Mouse (Mus musculus): ENCODE data around the gene Krt9. TPM values are rescaled to one million over a fixed set of nuclear protein-coding genes. Genes with fewer than 3 reads are reported as not detected.

Gene Krt9
- 0.22 and 0.24 TPM in 2 replicates for polyA plus RNA-seq (2021; fragmentation: Nextera tagmentation)
- long read RNA-seq, experiment 1, result 0 reads
- long read RNA-seq, experiment 2, partial matches to known transcripts, result 1 of 1 reads
- long read RNA-seq, experiment 2, other reads (novel, unspliced or antisense), result 0 of 1 reads

GRCm38 (mm10) chr11:100192992-100193391 lies at the start of gene Krt9:
Krt9 (minus strand) TSS chr11:100193246.

GRCm38 (mm10) chr11:100207498-100207897 lies 14.5 kb upstream of the Krt9 start, which contains the start of gene Krt14:
Krt14 (minus strand) TSS chr11:100207548.

GRCm38 (mm10) chr11:100148615-100149330 lies 44.3 kb downstream of the Krt9 start, which contains the start of gene Krt19:
Krt19 (minus strand) TSS chr11:100148665.

Other genes starting within 250 kb of the Krt9 start
- gene Krtap9-5, start 244.8 kb downstream of the Krt9 start, polyA plus RNA-seq (2021; fragmentation: Nextera tagmentation), result not detected in 2 replicates
- not detected in 2 replicates for gene Krtap29-1, start 214.2 kb downstream of the Krt9 start, polyA plus RNA-seq (2021; fragmentation: Nextera tagmentation)
- not detected in 2 replicates for gene Krtap16-1, start 206.6 kb downstream of the Krt9 start, polyA plus RNA-seq (2021; fragmentation: Nextera tagmentation)
- not detected in 2 replicates for gene Krtap17-1, start 199.3 kb downstream of the Krt9 start, polyA plus RNA-seq (2021; fragmentation: Nextera tagmentation)
- not detected in 2 replicates for gene Krt33a, start 177.0 kb downstream of the Krt9 start, polyA plus RNA-seq (2021; fragmentation: Nextera tagmentation)
- not detected in 2 replicates for gene Krt33b, start 163.4 kb downstream of the Krt9 start, polyA plus RNA-seq (2021; fragmentation: Nextera tagmentation)
- gene Krt34, start 151.7 kb downstream of the Krt9 start, polyA plus RNA-seq (2021; fragmentation: Nextera tagmentation), result not detected in 2 replicates
- gene Krt31, start 142.7 kb downstream of the Krt9 start, polyA plus RNA-seq (2021; fragmentation: Nextera tagmentation), result 0.16 TPM in 1 of 2 replicates, not detected in the other
- not detected in 2 replicates for gene Krt32, start 105.0 kb downstream of the Krt9 start, polyA plus RNA-seq (2021; fragmentation: Nextera tagmentation)
- not detected in 2 replicates for gene Krt35, start 97.0 kb downstream of the Krt9 start, polyA plus RNA-seq (2021; fragmentation: Nextera tagmentation)
- not detected in 2 replicates for gene Krt36, start 87.6 kb downstream of the Krt9 start, polyA plus RNA-seq (2021; fragmentation: Nextera tagmentation)
- gene Krt13, start 71.7 kb downstream of the Krt9 start, polyA plus RNA-seq (2021; fragmentation: Nextera tagmentation), result not detected in 2 replicates
- gene Krt15, start 57.3 kb downstream of the Krt9 start, polyA plus RNA-seq (2021; fragmentation: Nextera tagmentation), result 0.11 and 0.40 TPM in 2 replicates
- not detected in 2 replicates for gene Krt19, start 44.6 kb downstream of the Krt9 start, polyA plus RNA-seq (2021; fragmentation: Nextera tagmentation)
- gene Krt14, start 14.3 kb upstream of the Krt9 start, polyA plus RNA-seq (2021; fragmentation: Nextera tagmentation), result not detected in 2 replicates
- gene Krt16, start 55.7 kb upstream of the Krt9 start, polyA plus RNA-seq (2021; fragmentation: Nextera tagmentation), result not detected in 2 replicates
- 0.29 and 0.43 TPM in 2 replicates for gene Krt17, start 67.8 kb upstream of the Krt9 start, polyA plus RNA-seq (2021; fragmentation: Nextera tagmentation)
- gene Krt42, start 76.6 kb upstream of the Krt9 start, polyA plus RNA-seq (2021; fragmentation: Nextera tagmentation), result not detected in 2 replicates
- 534 and 1,722 TPM in 2 replicates for gene Eif1, start 126.6 kb upstream of the Krt9 start, polyA plus RNA-seq (2021; fragmentation: Nextera tagmentation)
- not detected in 2 replicates for gene Gast, start 141.2 kb upstream of the Krt9 start, polyA plus RNA-seq (2021; fragmentation: Nextera tagmentation)
- gene Hap1, start 162.9 kb upstream of the Krt9 start, polyA plus RNA-seq (2021; fragmentation: Nextera tagmentation), result 24.0 and 25.4 TPM in 2 replicates
- 36.0 and 41.1 TPM in 2 replicates for gene Jup, start 204.5 kb upstream of the Krt9 start, polyA plus RNA-seq (2021; fragmentation: Nextera tagmentation)
- 16.7 and 16.8 TPM in 2 replicates for gene P3h4, start 221.6 kb upstream of the Krt9 start, polyA plus RNA-seq (2021; fragmentation: Nextera tagmentation)
- 5.2 and 6.7 TPM in 2 replicates for gene Fkbp10, start 222.5 kb upstream of the Krt9 start, polyA plus RNA-seq (2021; fragmentation: Nextera tagmentation)
- 50.8 and 54.8 TPM in 2 replicates for gene Nt5c3b, start 248.6 kb upstream of the Krt9 start, polyA plus RNA-seq (2021; fragmentation: Nextera tagmentation)
- 0.34 and 0.44 TPM in 2 replicates for gene Klhl10, start 248.7 kb upstream of the Krt9 start, polyA plus RNA-seq (2021; fragmentation: Nextera tagmentation)

Data from left cerebral cortex, adult 6 months (tissue).